Mouse (Mus musculus) adrenal gland, postnatal 36 days (tissue): ENCODE measurements at regions not wholly inside any gene's neighbourhood (a gene's known extent, or its start where the extent isn't known, plus 50 kb on each side); places are given as distances from the start of the nearest gene placed in this dataset.

Experiments
- DNase-seq, 2 experiments: peaks; one replicate each; pipeline ENCODE4 v3.0.0; 2021; ENCODE audit warnings: mixed read lengths in 1 of 2

DNA sequence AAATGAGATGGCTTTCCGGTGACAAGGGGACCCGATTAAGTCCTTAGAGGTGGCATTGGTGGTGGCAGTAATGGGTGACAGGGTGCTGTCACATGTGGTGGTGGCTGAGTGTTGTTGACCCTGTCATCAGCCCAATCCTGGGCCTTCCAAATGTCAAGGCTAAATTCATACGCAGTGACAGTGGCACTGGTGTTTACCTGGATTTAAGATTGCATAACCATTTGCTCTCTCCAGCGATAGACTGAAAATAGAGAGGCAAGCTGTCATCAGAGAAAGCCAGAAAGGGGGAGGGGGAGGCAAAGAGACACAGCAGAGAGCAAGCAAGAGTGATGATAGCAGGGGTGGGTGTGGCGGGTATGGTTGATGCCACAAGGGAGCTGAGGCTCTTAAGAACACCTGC lies 215.1 kb downstream of the Suds3 start:
- DNase-seq, result peak; percentile 6 to 26

- DNase-seq, result no peak
Observed at GRCm38 (mm10) chr5:116897391-116897790, 218.5 kb downstream of the Suds3 start.

DNA sequence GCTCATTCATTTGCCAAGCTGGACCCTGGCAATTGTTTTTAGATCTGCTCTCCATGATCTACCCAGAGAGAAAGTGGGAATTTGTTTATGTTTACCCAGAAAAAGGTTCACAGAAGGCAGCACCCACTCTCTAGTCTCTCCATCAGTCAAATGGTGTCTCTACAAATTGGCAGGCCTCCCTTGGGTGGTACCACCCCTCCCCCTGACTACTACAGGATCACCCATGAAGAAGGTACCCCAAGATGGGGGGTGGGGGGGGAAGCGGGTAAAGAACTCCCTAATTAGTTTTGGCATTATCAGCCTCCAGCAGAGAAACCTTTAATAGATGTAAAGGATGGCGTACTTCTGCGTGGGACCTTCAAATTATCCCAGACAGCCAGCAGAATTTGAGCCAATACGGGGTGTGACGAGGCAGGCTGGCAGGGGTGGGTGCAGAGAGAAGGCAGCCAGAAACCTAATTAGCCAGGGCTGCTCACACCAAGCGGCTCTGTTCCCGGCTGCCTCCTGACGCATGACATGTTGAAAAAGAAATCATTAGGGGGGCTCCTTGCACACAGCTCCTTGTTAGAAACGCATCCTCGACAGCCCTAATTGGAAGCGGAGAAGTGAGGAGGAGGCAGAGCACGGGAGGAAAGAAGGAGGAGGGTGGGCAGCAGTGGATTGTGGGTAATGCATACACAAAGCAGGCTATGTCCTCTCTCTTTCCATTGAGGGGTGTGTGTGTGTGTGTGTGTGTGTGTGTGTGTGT lies 220.7 kb downstream of the Suds3 start:
- DNase-seq, result no peak

GRCm38 (mm10) chr5:116894575-116894974 lies 221.3 kb downstream of the Suds3 start:
- peak in 1 of 2 experiments; percentile 39 for DNase-seq

GRCm38 (mm10) chr5:116892877-116893276 lies 223.0 kb downstream of the Suds3 start:
- DNase-seq, result no peak

- no peak for DNase-seq
Observed at GRCm38 (mm10) chr5:116889224-116889623, 226.7 kb downstream of the Suds3 start.

DNA sequence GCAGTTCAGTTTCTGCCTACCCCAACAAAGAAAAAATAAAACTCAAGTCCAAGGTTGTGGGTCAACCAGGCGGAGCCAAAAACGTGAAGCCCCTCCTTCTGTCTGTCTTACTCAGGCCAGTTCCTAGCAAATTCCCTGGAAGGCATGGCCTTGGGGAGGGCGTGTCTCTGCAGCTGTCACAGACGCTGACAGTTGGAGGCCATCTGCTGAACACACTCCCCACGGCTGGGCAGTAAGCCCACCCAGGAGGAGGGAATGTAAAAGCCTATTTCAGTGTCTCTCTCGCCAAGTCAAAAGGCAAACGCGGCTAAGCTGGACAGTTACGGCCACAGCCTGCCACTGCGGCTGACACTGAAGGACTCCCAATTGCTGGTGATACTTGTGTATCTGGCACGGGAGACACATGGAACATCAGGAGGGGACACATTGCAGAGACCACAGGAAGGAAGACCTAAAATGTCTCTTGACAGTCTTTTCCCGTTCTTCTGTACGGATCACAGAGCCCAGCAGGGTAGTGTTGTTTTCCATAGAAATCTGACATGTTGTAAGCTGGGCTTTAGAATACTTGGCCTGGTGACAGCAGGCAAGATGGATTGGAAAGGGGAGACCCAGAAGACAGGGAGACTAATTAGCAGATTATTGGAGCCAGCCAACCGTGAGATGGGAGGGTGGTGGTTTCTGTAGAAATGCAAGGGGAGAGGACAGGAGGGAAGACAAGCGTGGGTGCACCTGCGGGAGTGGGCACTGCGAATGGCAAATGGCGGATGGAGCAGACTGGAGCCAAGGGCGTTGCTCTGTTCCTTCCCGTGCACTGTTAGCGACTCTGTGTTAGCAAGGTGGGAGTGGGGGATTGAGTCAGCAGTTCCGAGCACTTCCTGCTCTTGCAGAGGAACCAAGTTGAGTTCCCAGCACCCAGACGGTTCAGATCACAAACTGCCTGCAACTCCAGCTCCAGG lies 229.5 kb downstream of the Suds3 start:
- DNase-seq, result peak; percentile 47 to 64

DNA sequence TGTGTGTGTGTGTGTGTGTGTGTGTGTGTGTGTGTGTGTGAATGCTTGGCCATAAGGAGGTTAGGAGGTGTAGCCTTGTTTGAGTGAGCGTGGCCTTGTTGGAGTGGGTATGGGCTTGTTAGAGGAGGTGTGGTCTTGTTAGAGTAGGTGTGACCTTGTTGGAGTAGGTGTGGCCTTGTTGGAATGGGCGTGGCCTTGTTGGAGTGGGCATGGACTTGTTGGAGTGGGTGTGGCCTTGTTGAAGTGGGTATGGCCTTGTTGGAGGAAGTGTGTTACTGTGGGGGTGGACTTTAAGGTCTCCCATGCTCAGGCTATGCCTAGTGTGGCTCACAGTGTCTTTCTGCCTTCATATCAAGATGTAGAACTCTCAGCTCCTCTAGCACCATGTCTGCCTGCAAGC lies 236.2 kb downstream of the Suds3 start:
- DNase-seq, result no peak

DNA sequence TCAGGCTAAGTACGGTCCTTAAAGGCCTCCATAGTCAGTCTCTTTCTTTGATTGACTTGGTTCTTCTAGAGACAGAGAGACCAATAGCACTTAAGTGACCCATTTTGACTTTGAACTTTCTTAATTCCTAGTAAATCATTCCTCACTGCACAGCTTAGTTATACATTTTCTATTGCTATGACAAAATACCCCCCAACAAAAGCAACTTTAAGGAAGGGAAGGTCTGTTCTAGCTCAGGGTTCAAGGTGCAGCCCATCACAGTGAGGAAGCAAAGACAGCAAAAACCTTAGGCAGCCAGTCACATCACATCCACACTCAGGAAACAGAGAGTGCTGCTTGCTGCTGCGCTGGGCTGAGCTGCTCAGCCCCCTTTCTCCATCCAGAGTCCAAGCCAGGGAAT lies 241.0 kb downstream of the Suds3 start:
- DNase-seq, result no peak

DNA sequence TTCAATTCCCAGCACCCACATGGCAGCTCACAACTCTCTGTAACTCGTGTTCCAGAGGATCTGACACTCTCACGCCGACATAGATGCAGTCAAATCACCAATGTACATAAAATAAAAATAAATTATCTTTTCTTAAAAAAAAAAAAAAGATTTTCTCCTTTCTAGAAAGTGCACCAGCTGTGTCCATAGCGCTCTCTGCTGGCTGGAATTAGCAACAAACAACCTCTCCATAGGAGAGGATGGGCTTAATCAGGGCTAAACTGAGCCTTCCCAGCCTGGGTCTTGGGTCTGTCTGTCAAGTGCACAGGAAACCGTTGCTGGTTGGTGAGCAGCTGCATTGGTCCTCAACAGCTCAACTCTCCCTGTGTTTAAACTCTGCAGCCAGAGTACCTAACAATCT lies 247.8 kb downstream of the Suds3 start:
- DNase-seq, result peak; percentile 12

- DNase-seq, result no peak
Observed at GRCm38 (mm10) chr5:116864275-116864674, 251.6 kb downstream of the Suds3 start.

GRCm38 (mm10) chr5:116852691-116853090 lies 261.1 kb upstream of the Srrm4 start:
- no peak for DNase-seq

DNA sequence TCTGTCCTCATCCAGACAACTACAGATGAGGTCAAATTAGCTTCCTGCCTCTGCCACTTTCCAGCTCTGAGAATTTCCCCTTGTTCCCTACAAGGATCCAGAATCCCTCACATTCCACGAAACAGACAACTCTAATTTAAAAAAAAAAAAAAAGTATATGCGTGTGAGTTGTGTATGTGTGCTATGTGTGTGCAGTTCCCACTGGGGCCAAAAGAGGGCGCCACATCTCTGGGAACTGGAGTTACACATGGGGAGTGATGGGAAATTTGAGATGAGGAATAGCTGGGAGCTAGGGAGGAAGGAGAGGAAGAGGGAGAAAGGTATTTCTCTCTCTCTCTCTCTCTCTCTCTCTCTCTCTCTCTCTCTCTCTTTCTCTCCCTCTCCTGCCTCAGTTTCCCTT lies 240.3 kb upstream of the Srrm4 start:
- DNase-seq, result no peak

DNA sequence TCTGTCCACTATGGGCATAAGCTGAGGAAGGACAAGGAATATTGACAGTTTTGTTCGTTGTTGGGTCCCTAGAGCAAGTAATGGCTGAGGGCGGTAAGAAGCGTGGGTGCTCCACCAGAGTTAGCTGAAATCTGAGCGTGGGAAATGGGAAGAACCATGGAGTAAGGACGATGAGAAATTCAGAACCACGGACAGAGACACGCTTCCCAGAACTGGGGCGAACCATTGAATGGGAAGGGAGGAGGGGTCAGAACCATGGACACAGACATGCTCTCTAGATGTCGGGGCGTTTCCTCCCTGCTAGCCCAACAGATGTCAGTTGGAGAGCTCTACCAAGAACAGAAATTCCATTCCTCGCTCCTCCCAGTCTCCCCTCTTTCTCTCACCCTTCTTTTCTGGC lies 238.2 kb upstream of the Srrm4 start:
- peak; percentile 13 to 36 for DNase-seq

- DNase-seq, result no peak
Observed at GRCm38 (mm10) chr5:116823260-116823659, 231.6 kb upstream of the Srrm4 start.

DNA sequence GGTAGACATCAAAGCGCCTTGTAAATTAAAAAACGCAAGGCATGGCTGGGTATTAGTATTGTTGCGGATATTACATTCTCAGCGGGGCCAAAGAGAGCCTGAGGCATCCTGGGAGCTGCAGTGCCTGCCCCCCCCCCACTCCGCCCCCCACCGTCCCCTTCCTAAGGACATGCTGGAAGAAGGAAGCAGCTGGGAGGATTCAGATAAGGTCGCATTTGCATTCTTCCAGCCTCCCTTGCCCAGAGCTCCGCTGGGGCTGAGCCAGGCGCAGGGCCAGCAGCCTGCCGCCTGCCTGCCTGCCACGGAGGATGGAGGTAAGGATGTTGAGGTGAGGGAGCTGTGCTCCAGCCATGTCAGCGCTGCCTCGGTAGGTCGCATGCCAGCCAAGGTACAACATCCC lies 230.5 kb upstream of the Srrm4 start:
- DNase-seq, result no peak

DNA sequence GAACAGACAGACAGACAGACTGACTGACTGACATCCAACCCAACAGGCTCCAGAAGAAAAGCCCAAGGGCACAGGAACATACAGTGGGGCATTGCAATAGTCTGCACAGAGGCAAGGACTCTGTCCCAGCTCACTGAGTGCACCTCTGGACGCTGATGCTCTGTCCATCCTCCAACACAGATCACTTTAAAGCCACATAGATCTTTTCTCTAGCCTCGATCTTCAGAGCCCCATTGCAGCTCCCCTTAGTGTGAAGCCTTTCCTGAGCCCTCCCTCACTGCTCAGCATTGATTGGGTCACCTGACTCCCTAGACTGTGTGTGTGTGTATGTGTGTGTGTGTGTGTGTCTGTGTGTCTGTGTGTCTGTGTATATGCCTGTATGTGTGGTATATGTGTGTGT lies 218.2 kb upstream of the Srrm4 start:
- DNase-seq, result no peak

GRCm38 (mm10) chr5:116809001-116809759 lies 217.6 kb upstream of the Srrm4 start:
- no peak for DNase-seq

GRCm38 (mm10) chr5:116797460-116797859 lies 205.8 kb upstream of the Srrm4 start:
- DNase-seq, result no peak

DNA sequence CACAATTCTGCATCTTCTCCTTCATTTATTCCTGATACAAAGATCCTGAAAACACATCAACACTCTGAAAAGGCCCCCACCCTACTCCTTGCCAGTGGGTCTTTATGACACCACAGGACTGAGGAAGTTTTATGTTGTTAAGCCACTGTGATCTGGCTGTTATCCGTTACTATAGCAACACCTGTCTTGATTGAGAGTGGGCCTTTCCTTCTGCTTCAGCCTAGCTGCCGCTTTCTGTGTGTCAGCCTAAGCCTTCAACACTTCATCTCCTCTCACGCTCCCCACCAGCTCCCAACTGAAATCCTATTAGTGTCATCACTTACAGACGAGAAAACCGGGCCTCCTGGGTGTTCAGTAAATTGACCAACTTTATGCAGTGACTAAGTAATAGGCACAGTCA lies 203.6 kb upstream of the Srrm4 start:
- no peak for DNase-seq

DNA sequence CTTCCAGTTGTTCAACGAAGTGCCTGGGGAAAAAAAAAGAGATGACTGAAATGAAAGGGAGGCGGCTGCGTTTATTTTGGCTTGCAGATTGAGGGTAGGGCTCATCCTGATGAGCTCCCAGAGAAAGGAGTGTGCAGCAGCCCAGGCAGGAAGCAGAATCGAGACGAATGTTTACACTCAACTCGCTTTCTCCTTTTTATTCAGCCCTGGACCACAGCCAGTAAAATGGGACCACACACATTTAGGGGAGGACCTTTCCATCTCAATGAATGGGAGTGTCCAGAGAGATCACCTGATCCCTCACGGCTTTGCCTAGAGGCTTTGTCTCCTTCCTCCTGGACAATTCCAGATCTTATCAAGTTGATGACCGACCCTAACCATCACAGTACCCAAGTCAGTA lies 198.8 kb upstream of the Srrm4 start:
- DNase-seq, result no peak

- DNase-seq, result no peak
Observed at GRCm38 (mm10) chr5:116789859-116790258, 198.2 kb upstream of the Srrm4 start.

GRCm38 (mm10) chr5:116776450-116776849 lies 184.8 kb upstream of the Srrm4 start:
- peak; percentile 1 to 3 for DNase-seq
